Mouse (Mus musculus): Measurements from ENCODE around the gene Alkbh1.

DNA sequence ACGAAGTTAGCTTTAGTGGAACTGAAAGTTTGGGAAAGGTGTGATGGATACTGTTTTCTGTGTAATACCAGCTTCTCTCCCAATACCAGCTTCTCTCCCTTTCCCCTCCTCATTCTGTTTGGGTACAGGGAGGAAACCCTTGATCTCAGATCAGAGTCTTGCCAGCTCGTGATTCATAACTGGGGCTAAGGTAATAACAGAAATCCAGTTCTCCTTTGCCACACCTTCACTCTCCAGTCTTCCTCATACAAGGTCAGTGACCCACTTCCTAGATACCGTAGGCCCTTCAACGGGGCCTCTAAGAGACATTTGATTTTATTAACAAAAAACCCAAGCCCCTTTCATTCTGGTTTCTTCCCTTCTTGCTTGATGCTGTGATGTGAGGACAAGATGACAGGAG is 38.7 kb downstream of the Alkbh1 start:
- TF ChIP-seq CTCF (IDR thresholded peaks at IDR 0.05) (no peak), EP300 (IDR thresholded peaks at IDR 0.05) (no peak)
